Mouse (Mus musculus) kidney, adult 18-20 months (tissue): ENCODE results near the gene Ccdc114.

Source experiments
- DNase-seq: peaks from one replicate; pipeline ENCODE4 v3.0.0; 2021

Gene Ccdc114

DNA sequence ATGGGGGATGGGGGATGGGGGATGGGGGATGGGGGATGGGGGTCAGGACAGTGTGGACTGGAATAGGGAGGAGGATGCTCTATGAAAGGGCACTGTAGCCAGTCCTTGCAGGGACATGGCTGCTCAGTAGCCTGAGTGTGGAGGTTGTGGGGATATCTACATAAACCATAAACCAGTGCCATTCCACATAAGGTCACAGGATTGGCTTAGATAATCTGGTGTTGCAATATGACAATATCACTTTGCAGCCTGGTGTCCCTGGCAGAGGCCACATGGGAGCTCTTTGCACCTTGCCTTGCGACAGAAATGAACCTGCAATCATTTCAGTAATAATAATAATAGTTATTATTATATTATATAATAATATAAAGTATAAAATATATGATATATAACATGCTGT is 64.5 kb downstream of the Ccdc114 start:
- no peak for DNase-seq

DNA sequence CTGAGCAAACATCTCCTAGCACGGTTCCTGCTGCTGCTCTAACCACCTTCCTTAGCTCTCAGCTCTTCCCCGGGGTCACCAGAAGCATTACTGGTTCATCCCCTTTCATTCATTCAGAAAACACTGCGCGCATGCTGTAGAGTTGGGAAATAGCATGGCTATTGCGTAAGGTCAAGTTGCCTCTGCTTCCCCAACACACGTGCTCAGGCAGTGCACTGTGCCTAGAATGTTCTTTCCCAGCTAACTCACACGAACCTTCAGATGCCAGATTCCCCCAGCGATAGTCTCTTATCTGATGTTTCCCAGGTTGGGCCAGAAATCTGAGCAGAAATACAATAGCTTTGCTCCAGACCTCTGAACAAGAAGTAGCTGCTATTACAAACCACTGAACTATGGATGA is 68.6 kb downstream of the Ccdc114 start:
- DNase-seq, result no peak
